In the genomic region with DNA sequence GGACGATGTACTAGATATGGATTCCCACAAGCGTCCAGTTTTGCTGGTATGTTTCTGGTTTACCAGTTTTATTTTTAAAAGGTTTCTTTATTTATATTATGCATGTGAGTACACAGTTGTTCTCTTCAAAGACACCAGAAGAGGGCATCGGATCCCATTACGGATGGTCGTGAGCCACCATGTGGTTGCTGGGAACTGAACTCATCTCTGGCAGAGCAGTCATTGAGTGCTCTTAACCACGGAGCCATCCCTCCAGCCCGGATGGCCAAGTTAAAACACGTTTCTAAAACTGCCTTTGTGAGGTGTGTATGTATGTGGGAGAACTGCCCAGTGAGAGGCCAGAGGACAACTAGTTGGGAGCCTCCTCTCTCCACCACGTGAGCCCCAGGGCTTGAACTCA, we compare ENCODE assay signal across 32 mouse cellular contexts. TPM values are rescaled to one million over a fixed set of nuclear protein-coding genes. Genes with fewer than 3 reads are reported as not detected.
A peak's percentile ranks its signal among the peaks of the same experiment; 100 is the strongest.
DNase-seq lines count a peak whose midpoint lies in the region; ATAC-seq and TF ChIP-seq lines count a peak whose summit lies in the region.
"Had no signal": no experiment of that assay in that cellular context is flagged by ENCODE, and none has a peak within 500 bp of the region (broad histone marks: within the 10 kb centered on the region; RNA-seq: fewer than 3 reads in every experiment).

No protein-coding gene starts in this region.

- H3K27ac ChIP-seq in intestine, postnatal 0 days (ENCODE audit: low read depth, low read length) = no peak overlapping the region
- H3K27ac ChIP-seq in intestine, embryonic 16.5 days (ENCODE audit: low read length) = no peak overlapping the region
- no peak overlapping the region for H3K27ac ChIP-seq in lung, embryonic 14.5 days (ENCODE audit: low read depth)
- no peak overlapping the region for H3K27ac ChIP-seq in CH12.LX (ENCODE audit: insufficient read depth, low read depth)
- H3K27ac ChIP-seq: embryonic facial prominence, embryonic 10.5 days; heart, embryonic 15.5 days; hindbrain, embryonic 14.5 days; intestine, embryonic 15.5 days; limb, embryonic 10.5 days; stomach, embryonic 15.5 days had no signal

- no peak overlapping the region for H3K9ac ChIP-seq in intestine, postnatal 0 days (ENCODE audit: low read depth, low read length)
- no peak overlapping the region for H3K9ac ChIP-seq in intestine, embryonic 16.5 days (ENCODE audit: low read depth, low read length)
- no peak overlapping the region for H3K9ac ChIP-seq in lung, embryonic 14.5 days
- no peak overlapping the region for H3K9ac ChIP-seq in CH12.LX (ENCODE audit: insufficient read depth, low read depth)
- H3K9ac ChIP-seq: heart, embryonic 15.5 days; hindbrain, embryonic 14.5 days; intestine, embryonic 15.5 days; stomach, embryonic 15.5 days had no signal

- no peaks in the 10 kb centered on the region for H3K9me3 ChIP-seq in intestine, postnatal 0 days (ENCODE audit: control insufficient read depth)
- no peaks in the 10 kb centered on the region for H3K9me3 ChIP-seq in intestine, embryonic 16.5 days (ENCODE audit: control insufficient read depth, low read length)
- H3K9me3 ChIP-seq in lung, embryonic 14.5 days (ENCODE audit: low read depth, low read length) = no peaks in the 10 kb centered on the region
- H3K9me3 ChIP-seq in CH12.LX (replicated peaks; ENCODE audit: low read length) = no peaks in the 10 kb centered on the region
- H3K9me3 ChIP-seq: embryonic facial prominence, embryonic 10.5 days; heart, embryonic 15.5 days; intestine, embryonic 15.5 days; limb, embryonic 10.5 days; stomach, embryonic 15.5 days had no signal

- TF ChIP-seq RAD21 in CH12.LX (IDR thresholded peaks at IDR 0.05; ENCODE audit: low read depth, low read length) = peak; percentile 4

- no peak for TF ChIP-seq EP300 in CH12.LX (IDR thresholded peaks at IDR 0.05; ENCODE audit: low read length)

- peak; percentile 35 for TF ChIP-seq CTCF in intestine, postnatal 0 days (IDR thresholded peaks at IDR 0.05; ENCODE audit: low read depth)
- TF ChIP-seq CTCF in lung, embryonic 14.5 days (IDR thresholded peaks at IDR 0.05; ENCODE audit: low read depth) = peak; percentile 23; the same call in 1 of the 2 replicates
- peak in 1 of 2 experiments; percentile 76; a peak in 2 of 4 replicates for TF ChIP-seq CTCF in CH12.LX (conservative IDR thresholded peaks at IDR 0.05 in 1 of 2, IDR thresholded peaks at IDR 0.05 in 1 of 2; ENCODE audit: low read depth in 2 of 2, low read length in 2 of 2)

- H3K4me1 ChIP-seq in intestine, postnatal 0 days (replicated peaks; ENCODE audit: control insufficient read depth, insufficient read depth, low read length) = peaks cover 5% of the 10 kb centered on the region; the same call in 1 of the 2 replicates
- peaks cover 7% of the 10 kb centered on the region for H3K4me1 ChIP-seq in intestine, embryonic 16.5 days (ENCODE audit: control insufficient read depth, insufficient read depth, low read length)
- H3K4me1 ChIP-seq in lung, embryonic 14.5 days (ENCODE audit: insufficient read depth) = no peaks in the 10 kb centered on the region
- peaks cover 0 to 20% of the 10 kb centered on the region in 2 experiments; a peak in 2 of 4 replicates for H3K4me1 ChIP-seq in CH12.LX (ENCODE audit: control insufficient read depth in 1 of 2, insufficient read depth in 2 of 2)

- no peak for ATAC-seq in intestine, postnatal 0 days
- ATAC-seq in intestine, embryonic 16.5 days = no peak
- ATAC-seq in lung, embryonic 14.5 days (ENCODE audit: insufficient read depth) = no peak
- ATAC-seq in granulocyte monocyte progenitor cell, adult 5-6 weeks (replicated peaks; ENCODE audit: poor library complexity, severe bottlenecking) = no peak
- ATAC-seq: forebrain, embryonic 16.5 days; intestine, embryonic 15.5 days; midbrain, embryonic 16.5 days had no signal

- H3K36me3 ChIP-seq in intestine, postnatal 0 days (ENCODE audit: control insufficient read depth, insufficient read depth) = peaks cover 13% of the 10 kb centered on the region; the same call in 1 of the 2 replicates
- no peaks in the 10 kb centered on the region for H3K36me3 ChIP-seq in intestine, embryonic 16.5 days (ENCODE audit: control insufficient read depth, insufficient read depth, low read length)
- H3K36me3 ChIP-seq in lung, embryonic 14.5 days (ENCODE audit: insufficient read depth) = no peaks in the 10 kb centered on the region
- no peaks in the 10 kb centered on the region for H3K36me3 ChIP-seq in CH12.LX (replicated peaks in 1 of 2; ENCODE audit: control insufficient read depth in 1 of 2, insufficient read depth in 1 of 2, low read length in 1 of 2)
- H3K36me3 ChIP-seq: embryonic facial prominence, embryonic 10.5 days; heart, embryonic 15.5 days; intestine, embryonic 15.5 days; limb, embryonic 10.5 days; stomach, embryonic 15.5 days had no signal

- in situ Hi-C loops in CH12.LX (cut with MboI; ENCODE audit: low pct_ligation_motif_present, low pct_unique_long_range_greater_than_20kb, low sequenced_read_pairs) = loop anchor here (10.0 to 25.0 kb wide), 5 partner anchors 154 to 496 kb away; a partner anchor contains a TSS

- H3K27me3 ChIP-seq in intestine, postnatal 0 days (replicated peaks; ENCODE audit: control insufficient read depth, insufficient read depth, low read length) = no peaks in the 10 kb centered on the region
- H3K27me3 ChIP-seq in intestine, embryonic 16.5 days (replicated peaks; ENCODE audit: control insufficient read depth, insufficient read depth, low read length) = peaks cover 4% of the 10 kb centered on the region; the same call in 1 of the 2 replicates
- H3K27me3 ChIP-seq in lung, embryonic 14.5 days (ENCODE audit: insufficient read depth, low read length) = peaks cover 26% of the 10 kb centered on the region
- peaks cover 46% of the 10 kb centered on the region for H3K27me3 ChIP-seq in CH12.LX (replicated peaks)

- DNase-seq in lung, embryonic 14.5 days = peak; percentile 27
- DNase-seq in lung, postnatal 10 days = no peak
- DNase-seq in CH12.LX (ENCODE audit: extremely low read depth) (no peak), R1 (ENCODE audit: low read depth, low spot score) (peak; percentile 33)
- no peak for DNase-seq in right cerebral cortex, postnatal 36 days (ENCODE audit: low spot score in 2 of 2)
- DNase-seq: adrenal gland, postnatal 25 days; cerebellum, adult 9-11 months; gastrocnemius, postnatal 36 days; heart, postnatal 4 days; kidney, postnatal 4 days; liver; lung, adult 2 months; lung, postnatal 36 days; right cerebral cortex, postnatal 4 days; thymus, adult 18-20 months; thymus, postnatal 36 days had no signal

- no peak for TF ChIP-seq POLR2A in CH12.LX (IDR thresholded peaks at IDR 0.05; ENCODE audit: low read depth, low read length)

- no peaks in the 10 kb centered on the region for H3K79me2 ChIP-seq in CH12.LX (replicated peaks; ENCODE audit: control insufficient read depth, extremely low read depth, insufficient read depth, poor library complexity, severe bottlenecking)

- dilution Hi-C loops in CH12.LX (cut with MboI; ENCODE audit: extremely low pct_ligation_motif_present, extremely low pct_unique_long_range_greater_than_20kb, low sequenced_read_pairs) = no loop called here

- H3K4me2 ChIP-seq in intestine, postnatal 0 days (replicated peaks; ENCODE audit: low read depth) = no peak overlapping the region
- H3K4me2 ChIP-seq in intestine, embryonic 16.5 days (ENCODE audit: low read depth, low read length) = no peak overlapping the region
- no peak overlapping the region for H3K4me2 ChIP-seq in lung, embryonic 14.5 days
- H3K4me2 ChIP-seq in CH12.LX (ENCODE audit: insufficient read depth, low read depth, poor library complexity, severe bottlenecking) = peak overlapping the region; percentile 2; the same call in 1 of the 2 replicates
- H3K4me2 ChIP-seq: heart, embryonic 15.5 days; hindbrain, embryonic 14.5 days; intestine, embryonic 15.5 days; stomach, embryonic 15.5 days had no signal

- 72% methylated on average over 9 of the region's 9 CpGs for WGBS in intestine, postnatal 0 days
- WGBS in intestine, embryonic 16.5 days = 65% methylated on average over 9 of the region's 9 CpGs
- 62% methylated on average over 9 of the region's 9 CpGs for WGBS in lung, embryonic 14.5 days

- H3K4me3 ChIP-seq in intestine, postnatal 0 days (ENCODE audit: low read depth, low read length) = no peak overlapping the region
- H3K4me3 ChIP-seq in intestine, embryonic 16.5 days (ENCODE audit: low read length) = no peak overlapping the region
- no peak overlapping the region for H3K4me3 ChIP-seq in lung, embryonic 14.5 days (ENCODE audit: low read depth, low read length)
- H3K4me3 ChIP-seq in CH12.LX (replicated peaks in 1 of 3; ENCODE audit: low read depth in 2 of 3, low read length in 2 of 3, poor library complexity in 1 of 3) = no peak overlapping the region
- H3K4me3 ChIP-seq: embryonic facial prominence, embryonic 10.5 days; heart, embryonic 15.5 days; intestine, embryonic 15.5 days; limb, embryonic 10.5 days; megakaryocyte, embryonic 14.5 days; stomach, embryonic 15.5 days had no signal

TF ChIP-seq in CH12.LX, 34 proteins besides CTCF, POLR2A, EP300 and RAD21:
- TF ChIP-seq MYC (IDR thresholded peaks at IDR 0.05; ENCODE audit: low read depth, low read length) = peak; percentile 72; the same call in 1 of the 2 replicates
- peak; percentile 36 for TF ChIP-seq SMC3 (IDR thresholded peaks at IDR 0.05; ENCODE audit: low read depth, low read length)
- TF ChIP-seq JUND (conservative IDR thresholded peaks at IDR 0.05; ENCODE audit: low read depth, low read length) = no peak

RNA-seq across cellular contexts. Expression of a gene that starts 28.6 kb away (rescaled TPM):
- polyA plus RNA-seq in intestine, postnatal 0 days (2015; fragmentation: Nextera tagmentation; extraction: Ambion mirVana) = 136 and 161 TPM in 2 replicates
- polyA plus RNA-seq in intestine, embryonic 16.5 days (2015; fragmentation: Nextera tagmentation; extraction: Ambion mirVana) = 79.6 and 86.9 TPM in 2 replicates
- polyA plus RNA-seq in lung, embryonic 14.5 days (2014; fragmentation: Nextera tagmentation; extraction: Ambion mirVana) = 0.11 TPM in 1 of 2 replicates, not detected in the other
- total RNA-seq in CH12.LX (2012; rRNA removed) (0.04 TPM in 1 of 2 replicates, not detected in the other), CH12.LX (2014; rRNA removed) (not detected in 2 replicates)
- not detected in 2 replicates for polyA plus RNA-seq in CH12.LX (2012; ENCODE audit: insufficient read length, low read depth)
- total RNA-seq in granulocyte monocyte progenitor cell, adult 5-6 weeks (2014; fragmentation: Nextera tagmentation) = not detected in 2 replicates
- not detected in 2 replicates for total RNA-seq in granulocyte monocyte progenitor cell, adult 5-6 weeks (2017)
- total RNA-seq: gastrocnemius, postnatal 36 days; heart, postnatal 4 days; layer of hippocampus, postnatal 10 days; left cerebral cortex, adult 8-10 months had no signal
- polyA plus RNA-seq: cortical plate, adult 2 months; forebrain, embryonic 16.5 days; heart, embryonic 15.5 days; hindbrain, embryonic 14.5 days; neural tube, embryonic 14.5 days had no signal

RNA-seq across cellular contexts. Expression of a gene that starts 30.9 kb away (rescaled TPM):
- 0.61 and 0.99 TPM in 2 replicates for polyA plus RNA-seq in intestine, postnatal 0 days (2015; fragmentation: Nextera tagmentation; extraction: Ambion mirVana)
- polyA plus RNA-seq in intestine, embryonic 16.5 days (2015; fragmentation: Nextera tagmentation; extraction: Ambion mirVana) = 1.5 and 1.7 TPM in 2 replicates
- polyA plus RNA-seq in lung, embryonic 14.5 days (2014; fragmentation: Nextera tagmentation; extraction: Ambion mirVana) = 2.5 and 3.1 TPM in 2 replicates
- total RNA-seq in CH12.LX (2012; rRNA removed) (not detected in 2 replicates), CH12.LX (2014; rRNA removed) (not detected in 2 replicates)
- 0.06 TPM in 1 of 2 replicates, not detected in the other for polyA plus RNA-seq in CH12.LX (2012; ENCODE audit: insufficient read length, low read depth)
- total RNA-seq in granulocyte monocyte progenitor cell, adult 5-6 weeks (2014; fragmentation: Nextera tagmentation) = not detected in 2 replicates
- not detected in 2 replicates for total RNA-seq in granulocyte monocyte progenitor cell, adult 5-6 weeks (2017)
- total RNA-seq: adrenal gland, postnatal 25 days had no signal

Comparison
In these comparisons a context has a peak if more than half of its experiments do, and no peak if none do; other contexts are left out.
1. DNase-seq: peak in lung, embryonic 14.5 days (single experiment) and R1 (single experiment); none in lung, postnatal 10 days (single experiment), CH12.LX (single experiment) and right cerebral cortex, postnatal 36 days (0 of 2).
2. RNA of a gene that starts 28.6 kb away (polyA plus RNA-seq): 136 to 161 TPM in intestine, postnatal 0 days and 79.6 to 86.9 TPM in intestine, embryonic 16.5 days; not detected in CH12.LX and 0.11 TPM in lung, embryonic 14.5 days; every median in the first group is over 10 times any median in the second.